Mouse (Mus musculus) liver, embryonic 15.5 days (tissue): ENCODE data around the gene Capn12. TPM values are rescaled to one million over a fixed set of nuclear protein-coding genes. Genes with fewer than 3 reads are reported as not detected.

ENCODE experiments used
- ATAC-seq: fragments of 200-750 bp; cut with Nextera tagmentation; 2 replicates; pipeline ENCODE4 v1.8.0; 2017; ENCODE audit warnings: moderate number of reproducible peaks, mild to moderate bottlenecking, moderate library complexity; ENCODE audit not compliant: insufficient read depth
- H3K27ac ChIP-seq: fragments of 300-500 bp; sonication (generic); replicated peaks from 2 replicates; pipeline ENCODE4 v1.5.1; 2015; ENCODE audit warnings: mild to moderate bottlenecking, inconsistent platforms
- H3K27me3 ChIP-seq: fragments of 300-500 bp; sonication (generic); 2 replicates; pipeline ENCODE4 v1.6.1; 2015; ENCODE audit warnings: mild to moderate bottlenecking, inconsistent platforms
- H3K36me3 ChIP-seq: fragments of 300-500 bp; sonication (generic); replicated peaks from 2 replicates; pipeline ENCODE4 v1.6.1; 2015; ENCODE audit warnings: moderate library complexity, mild to moderate bottlenecking, inconsistent platforms
- H3K4me1 ChIP-seq: fragments of 300-500 bp; sonication (generic); replicated peaks from 2 replicates; pipeline ENCODE4 v1.6.1; 2015; ENCODE audit warnings: inconsistent platforms
- H3K4me2 ChIP-seq: fragments of 300-500 bp; sonication (generic); 2 replicates; pipeline ENCODE4 v1.6.1; 2015; ENCODE audit warnings: moderate library complexity, mild to moderate bottlenecking, inconsistent platforms
- H3K4me3 ChIP-seq: fragments of 300-500 bp; sonication (generic); replicated peaks from 2 replicates; pipeline ENCODE4 v1.5.1; 2015; ENCODE audit warnings: mild to moderate bottlenecking, inconsistent platforms
- H3K9ac ChIP-seq: fragments of 300-500 bp; sonication (generic); 2 replicates; pipeline ENCODE4 v1.6.1; 2015; ENCODE audit warnings: moderate library complexity, mild to moderate bottlenecking, inconsistent platforms
- H3K9me3 ChIP-seq: fragments of 300-500 bp; sonication (generic); replicated peaks from 2 replicates; pipeline ENCODE4 v1.6.1; 2016; ENCODE audit warnings: inconsistent platforms
- WGBS: fragments of 180-500 bp; shearing (Covaris S2); methylation state at CpG from one replicate; pipeline ENCODE4 v1.1.7; 2015; ENCODE audit warnings: mixed read lengths; ENCODE audit not compliant: insufficient replicate concordance; 5-methylcytosine and 5-hydroxymethylcytosine counted together
- polyA plus RNA-seq: library from polyadenylated mRNA; unstranded; fragments of >200 nt; fragmentation: Nextera tagmentation; extraction: Ambion mirVana; gene quantifications from 2 replicates; pipeline ENCODE4 v1.2.1, GENCODE M21; 2015

The Capn12 gene
- 0.08 and 0.15 TPM in 2 replicates for polyA plus RNA-seq

DNA sequence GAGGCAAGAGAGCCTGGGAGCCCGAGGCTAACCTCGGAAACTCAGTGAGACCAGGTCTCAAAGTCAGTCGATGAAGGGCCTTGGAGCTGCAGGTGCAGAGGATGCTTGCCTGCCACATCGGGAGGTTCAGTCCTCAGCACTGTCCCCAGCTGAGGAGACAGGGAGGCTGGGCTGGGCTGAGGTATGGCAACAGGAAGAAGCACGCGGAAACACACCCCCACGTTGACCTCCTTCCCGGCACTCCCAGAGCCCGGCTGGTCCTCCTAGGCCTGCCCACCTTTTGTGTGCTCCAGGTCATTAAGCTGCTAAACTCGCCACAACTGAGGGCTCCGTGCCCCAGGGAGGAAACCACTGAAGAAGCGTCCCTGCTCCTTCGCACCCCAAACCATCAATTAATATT is at the start of gene Capn12:
Gene Capn12 (plus strand): TSS at position 224 of the 400 bp plus-strand sequence.
- Histone ChIP-seq H3K9ac (no peak within 1 kb of the TSS), H3K27me3 (peaks cover 12% of the 10 kb centered on the region), H3K4me3 (no peak within 1 kb of the TSS), H3K27ac (no peak within 1 kb of the TSS), H3K4me1 (peaks cover 25% of the 10 kb centered on the region), H3K9me3 (no peaks in the 10 kb centered on the region), H3K36me3 (no peaks in the 10 kb centered on the region), H3K4me2 (no peak within 1 kb of the TSS)
- no peak for ATAC-seq
- 42% methylated on average over 13 of the region's 13 CpGs for WGBS

DNA sequence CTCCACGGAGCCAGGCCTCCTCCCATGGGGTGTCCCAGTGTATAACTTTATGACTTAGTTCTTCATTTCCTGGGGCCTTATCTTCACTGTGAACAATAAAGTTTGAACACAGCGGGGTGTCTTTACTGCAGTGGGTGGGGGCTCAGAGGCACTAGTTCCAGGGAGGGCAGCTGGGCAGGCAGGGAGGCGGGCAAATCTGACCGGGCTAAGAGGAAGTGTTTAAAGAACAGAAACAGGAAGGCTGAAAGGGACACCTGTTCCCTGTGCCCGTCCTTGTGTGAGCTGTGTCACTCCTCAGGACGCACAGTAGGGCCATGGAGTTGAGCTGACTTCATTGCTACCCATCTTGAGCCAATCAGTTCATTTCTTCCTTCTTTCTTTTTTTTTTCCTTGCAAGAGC is 49.1 kb upstream of the Capn12 start:
- Histone ChIP-seq H3K4me1 (peaks cover 41% of the 10 kb centered on the region), H3K4me3 (no peak overlapping the region), H3K9ac (no peak overlapping the region), H3K27me3 (no peaks in the 10 kb centered on the region), H3K27ac (no peak overlapping the region), H3K4me2 (no peak overlapping the region; the same call in 1 of the 2 replicates), H3K36me3 (peaks cover 23% of the 10 kb centered on the region), H3K9me3 (no peaks in the 10 kb centered on the region)
- no peak for ATAC-seq
- WGBS, result 40% methylated on average over 6 of the region's 6 CpGs

DNA sequence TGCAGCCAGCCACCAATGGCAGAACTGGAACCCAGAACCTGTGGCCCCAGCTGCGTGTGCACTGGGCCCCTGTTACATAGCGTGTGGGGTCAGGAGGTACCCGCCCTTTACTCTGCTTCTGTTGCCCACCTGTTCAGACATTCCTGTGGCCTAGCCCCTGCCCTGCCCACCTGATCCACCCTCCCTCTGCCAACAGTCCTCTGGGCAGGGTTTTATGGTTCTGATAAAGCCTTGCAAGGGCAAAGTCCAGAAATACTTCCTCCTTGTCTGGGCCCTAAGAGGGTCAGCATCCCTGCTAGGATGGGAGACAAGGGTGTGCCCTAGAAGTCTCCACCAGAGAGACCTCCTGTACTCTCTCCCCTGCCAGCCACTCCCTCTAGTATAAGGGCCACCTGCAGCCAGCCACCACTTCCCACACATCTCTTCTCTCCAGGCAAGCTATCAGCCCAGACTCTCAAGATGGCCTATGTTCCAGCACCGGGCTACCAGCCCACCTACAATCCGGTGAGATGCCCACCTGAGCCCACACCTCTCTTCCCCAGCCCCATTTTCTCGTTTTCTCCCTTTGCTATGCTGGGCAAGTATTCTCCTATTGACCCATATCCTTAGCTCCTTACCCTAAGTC is 47.4 kb upstream of the Capn12 start, which contains the start of gene Lgals4:
Gene Lgals4 (plus strand): TSS at position 132 of the 625 bp plus-strand sequence.
- H3K4me2 ChIP-seq, result no peak within 1 kb of the TSS
- H3K9ac ChIP-seq, result no peak within 1 kb of the TSS
- no peak within 1 kb of the TSS for H3K27ac ChIP-seq
- no peak within 1 kb of the TSS for H3K4me3 ChIP-seq
- no peak for ATAC-seq
- no peaks in the 10 kb centered on the region for H3K9me3 ChIP-seq
- H3K36me3 ChIP-seq, result peaks cover 23% of the 10 kb centered on the region
- peaks cover 44% of the 10 kb centered on the region for H3K4me1 ChIP-seq
- WGBS, result 66% methylated on average over 6 of the region's 6 CpGs
- H3K27me3 ChIP-seq, result no peaks in the 10 kb centered on the region

DNA sequence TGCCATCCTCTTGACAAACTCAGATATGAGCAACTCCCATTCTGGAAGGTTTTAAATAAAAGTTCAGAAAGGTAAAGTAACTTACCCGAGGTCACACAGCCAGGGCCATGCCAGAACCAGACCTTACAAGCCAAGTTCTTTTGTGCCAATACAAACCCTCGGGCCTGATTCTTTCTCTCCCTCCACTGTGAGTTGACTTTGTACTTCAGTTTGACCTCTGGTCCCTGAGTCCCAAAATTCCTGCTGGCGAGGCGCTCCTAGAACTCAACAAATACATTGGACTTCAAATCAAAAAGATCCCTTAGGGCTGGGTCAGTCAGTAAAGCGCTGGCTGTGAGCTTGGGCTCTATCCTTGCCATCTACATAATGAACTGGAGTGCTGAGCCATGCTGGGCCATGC is 44.3 kb upstream of the Capn12 start:
- 59% methylated on average over 5 of the region's 5 CpGs for WGBS
- Histone ChIP-seq H3K4me1 (peaks cover 21% of the 10 kb centered on the region), H3K27ac (no peak overlapping the region), H3K4me3 (no peak overlapping the region), H3K4me2 (no peak overlapping the region), H3K9me3 (no peaks in the 10 kb centered on the region), H3K9ac (no peak overlapping the region), H3K27me3 (no peaks in the 10 kb centered on the region), H3K36me3 (no peaks in the 10 kb centered on the region)
- no peak for ATAC-seq

DNA sequence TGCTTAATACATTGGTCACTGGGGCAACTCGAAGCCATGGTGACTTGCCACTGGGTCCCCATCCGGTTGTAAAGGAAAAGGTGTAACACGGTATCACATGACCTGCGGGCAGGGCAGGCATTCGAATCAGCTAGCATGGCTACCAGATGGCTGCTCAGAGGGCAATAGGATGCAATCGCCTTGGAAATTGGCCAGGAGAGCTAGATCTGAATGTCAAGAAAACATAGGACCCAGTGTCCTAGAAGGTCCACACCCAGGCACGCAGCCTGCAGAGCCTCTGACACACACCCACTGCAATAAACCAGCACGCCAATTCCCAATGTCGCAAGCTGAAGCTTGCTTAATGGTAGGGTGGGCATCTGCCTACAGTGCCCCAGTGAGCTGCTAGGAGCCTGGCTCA is 42.9 kb upstream of the Capn12 start:
- no peak overlapping the region; the same call in 1 of the 2 replicates for H3K27ac ChIP-seq
- WGBS, result 64% methylated on average over 9 of the region's 9 CpGs
- H3K4me3 ChIP-seq, result no peak overlapping the region
- no peaks in the 10 kb centered on the region for H3K36me3 ChIP-seq
- peak; percentile 32; the same call in 1 of the 2 replicates for ATAC-seq
- no peak overlapping the region for H3K4me2 ChIP-seq
- H3K4me1 ChIP-seq, result peaks cover 13% of the 10 kb centered on the region; the same call in 1 of the 2 replicates
- no peak overlapping the region for H3K9ac ChIP-seq
- H3K27me3 ChIP-seq, result no peaks in the 10 kb centered on the region
- H3K9me3 ChIP-seq, result no peaks in the 10 kb centered on the region

- no peak overlapping the region for H3K4me3 ChIP-seq
- H3K4me1 ChIP-seq, result no peaks in the 10 kb centered on the region
- WGBS, result 62% methylated on average over 1 of the region's 1 CpGs
- H3K36me3 ChIP-seq, result no peaks in the 10 kb centered on the region
- H3K27ac ChIP-seq, result no peak overlapping the region
- ATAC-seq, result no peak
- no peak overlapping the region for H3K4me2 ChIP-seq
- H3K9me3 ChIP-seq, result no peaks in the 10 kb centered on the region
- no peaks in the 10 kb centered on the region for H3K27me3 ChIP-seq
- H3K9ac ChIP-seq, result no peak overlapping the region
Observed at GRCm38 (mm10) chr7:28847273-28847672, 33.9 kb upstream of the Capn12 start.

GRCm38 (mm10) chr7:28849700-28850236 is 31.5 kb upstream of the Capn12 start:
- H3K36me3 ChIP-seq, result no peaks in the 10 kb centered on the region
- H3K4me1 ChIP-seq, result no peaks in the 10 kb centered on the region
- WGBS, result 32% methylated on average over 1 of the region's 1 CpGs
- H3K9me3 ChIP-seq, result no peaks in the 10 kb centered on the region
- H3K9ac ChIP-seq, result no peak overlapping the region
- ATAC-seq, result no peak
- H3K4me2 ChIP-seq, result no peak overlapping the region
- H3K27ac ChIP-seq, result no peak overlapping the region
- H3K4me3 ChIP-seq, result no peak overlapping the region
- H3K27me3 ChIP-seq, result no peaks in the 10 kb centered on the region

GRCm38 (mm10) chr7:28850642-28851041 is 30.6 kb upstream of the Capn12 start:
- H3K4me3 ChIP-seq, result no peak overlapping the region
- H3K9me3 ChIP-seq, result no peaks in the 10 kb centered on the region
- no peak for ATAC-seq
- no peak overlapping the region for H3K9ac ChIP-seq
- H3K36me3 ChIP-seq, result no peaks in the 10 kb centered on the region
- H3K4me1 ChIP-seq, result no peaks in the 10 kb centered on the region
- no peak overlapping the region for H3K27ac ChIP-seq
- no peak overlapping the region for H3K4me2 ChIP-seq
- 58% methylated on average over 4 of the region's 4 CpGs for WGBS
- H3K27me3 ChIP-seq, result no peaks in the 10 kb centered on the region

GRCm38 (mm10) chr7:28859953-28860352 is 21.3 kb upstream of the Capn12 start:
- Histone ChIP-seq H3K27ac (no peak overlapping the region), H3K4me1 (peaks cover 7% of the 10 kb centered on the region; the same call in 1 of the 2 replicates), H3K9ac (no peak overlapping the region), H3K4me2 (no peak overlapping the region), H3K27me3 (no peaks in the 10 kb centered on the region), H3K9me3 (no peaks in the 10 kb centered on the region), H3K4me3 (no peak overlapping the region), H3K36me3 (no peaks in the 10 kb centered on the region)
- no peak for ATAC-seq
- WGBS, result 75% methylated on average over 2 of the region's 2 CpGs

DNA sequence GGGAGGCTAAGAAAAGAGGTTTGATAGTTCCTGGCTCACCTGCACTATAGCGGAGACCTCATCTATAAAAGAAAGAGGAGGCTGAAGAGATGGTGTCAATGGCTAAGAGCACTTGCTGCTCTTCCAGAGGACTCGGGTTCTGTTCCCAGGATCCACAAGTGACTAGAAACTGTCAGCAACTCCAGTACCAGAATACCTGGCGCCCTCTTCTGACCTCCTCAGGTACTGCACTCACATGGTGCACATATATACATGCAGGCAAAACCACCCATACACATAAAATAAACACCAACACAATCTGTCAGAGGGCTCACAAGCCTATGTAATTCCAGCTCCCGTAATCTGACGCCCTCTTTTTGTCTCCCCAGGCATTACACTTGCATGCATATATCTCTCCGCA is 20.3 kb upstream of the Capn12 start:
- Histone ChIP-seq H3K9ac (no peak overlapping the region), H3K9me3 (no peaks in the 10 kb centered on the region), H3K27ac (no peak overlapping the region), H3K4me1 (peaks cover 15% of the 10 kb centered on the region), H3K4me3 (no peak overlapping the region), H3K4me2 (no peak overlapping the region), H3K36me3 (no peaks in the 10 kb centered on the region), H3K27me3 (no peaks in the 10 kb centered on the region)
- no peak for ATAC-seq
- WGBS, result 78% methylated on average over 6 of the region's 6 CpGs

DNA sequence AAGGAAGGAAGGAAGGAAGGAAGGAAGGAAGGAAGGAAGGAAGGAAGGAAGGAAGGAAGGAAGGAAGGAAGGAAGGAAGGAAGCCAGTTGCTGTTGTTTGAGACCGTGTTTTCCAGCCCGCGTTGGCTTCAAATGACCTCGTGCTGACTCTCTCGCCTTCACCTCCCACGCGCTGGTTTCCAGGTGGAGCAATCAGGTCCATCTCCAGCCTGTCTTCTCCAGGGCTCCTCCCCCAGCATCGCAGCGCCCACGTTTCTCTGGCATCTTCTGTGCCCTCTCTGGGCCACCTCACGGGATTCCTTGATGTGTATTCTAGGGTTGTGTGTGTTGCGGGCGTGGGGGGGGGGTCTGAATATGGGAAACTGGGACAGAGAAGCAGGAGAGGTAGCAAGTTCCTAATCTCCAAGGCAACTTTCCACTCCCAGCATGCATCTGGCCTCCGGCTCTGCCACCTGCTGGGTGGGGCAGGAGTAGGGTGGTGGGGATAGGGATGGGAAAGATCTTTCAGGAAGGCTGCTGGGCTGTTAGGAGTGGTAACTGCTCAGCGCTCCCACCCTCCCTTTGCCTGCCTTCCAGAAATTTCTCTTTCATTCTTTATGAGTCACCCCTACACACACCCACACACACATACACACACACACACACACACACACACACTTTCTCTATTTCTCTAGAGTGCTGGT is 18.3 kb upstream of the Capn12 start:
- no peak for ATAC-seq
- 72% methylated on average over 15 of the region's 15 CpGs for WGBS
- H3K27me3 ChIP-seq, result no peaks in the 10 kb centered on the region

More for the DNA sequence above, 18.3 kb upstream of the Capn12 start:
- no peaks in the 10 kb centered on the region for H3K9me3 ChIP-seq
- no peak overlapping the region for H3K27ac ChIP-seq
- peaks cover 33% of the 10 kb centered on the region for H3K4me1 ChIP-seq
- H3K4me2 ChIP-seq, result no peak overlapping the region
- no peak overlapping the region for H3K4me3 ChIP-seq
- H3K9ac ChIP-seq, result no peak overlapping the region
- no peaks in the 10 kb centered on the region for H3K36me3 ChIP-seq
